Mouse (Mus musculus) heart, embryonic 10.5 days (tissue): Measurements from ENCODE around the gene Mad1l1. TPM values are rescaled to one million over a fixed set of nuclear protein-coding genes. Genes with fewer than 3 reads are reported as not detected.

Experiments
- DNase-seq: peaks from one replicate; pipeline ENCODE4 v3.0.0-alpha.2; 2017; ENCODE audit warnings: low spot score
- H3K27ac ChIP-seq: fragments of 300-500 bp; sonication (generic); 2 replicates; pipeline ENCODE4 v1.5.1; 2016; ENCODE audit warnings: mild to moderate bottlenecking
- H3K27me3 ChIP-seq: fragments of 300-500 bp; sonication (generic); 2 replicates; pipeline ENCODE4 v1.6.1; 2016; ENCODE audit warnings: mild to moderate bottlenecking; ENCODE audit not compliant: poor library complexity, insufficient read depth, severe bottlenecking
- H3K36me3 ChIP-seq: fragments of 300-500 bp; sonication (generic); 2 replicates; pipeline ENCODE4 v1.6.1; 2016; ENCODE audit warnings: mild to moderate bottlenecking, moderate library complexity
- H3K4me1 ChIP-seq: fragments of 300-500 bp; sonication (generic); 2 replicates; pipeline ENCODE4 v1.6.1; 2016; ENCODE audit warnings: mild to moderate bottlenecking
- H3K4me3 ChIP-seq: fragments of 300-500 bp; sonication (generic); 2 replicates; pipeline ENCODE4 v1.5.1; 2016; ENCODE audit warnings: mild to moderate bottlenecking, moderate library complexity
- H3K9me3 ChIP-seq: fragments of 300-500 bp; sonication (generic); 2 replicates; pipeline ENCODE4 v1.6.1; 2016; ENCODE audit warnings: mild to moderate bottlenecking, moderate library complexity
- WGBS: fragments of 180-500 bp; shearing (Covaris S2); methylation state at CpG from one replicate; pipeline ENCODE4 v1.1.7; 2016; 5-methylcytosine and 5-hydroxymethylcytosine counted together
- polyA plus RNA-seq: library from polyadenylated mRNA; unstranded; fragments of >200 nt; fragmentation: Nextera tagmentation; extraction: Ambion mirVana; gene quantifications from 2 replicates; pipeline ENCODE4 v1.2.1, GENCODE M21; 2016

The Mad1l1 gene
- polyA plus RNA-seq, 1 experiment from 2014 or later = 43.5 TPM

- DNase-seq = peak; percentile 83
- Histone ChIP-seq H3K4me1 (peaks cover 27% of the 10 kb centered on the region), H3K9me3 (no peaks in the 10 kb centered on the region), H3K4me3 (no peak overlapping the region; the same call in 1 of the 2 replicates), H3K27ac (peak overlapping the region; percentile 79), H3K27me3 (no peaks in the 10 kb centered on the region), H3K36me3 (peaks cover 82% of the 10 kb centered on the region)
- 51% methylated on average over 8 of the region's 8 CpGs for WGBS
Measured at GRCm38 (mm10) chr5:140306016-140306415, 15.3 kb downstream of the Mad1l1 start.

DNA sequence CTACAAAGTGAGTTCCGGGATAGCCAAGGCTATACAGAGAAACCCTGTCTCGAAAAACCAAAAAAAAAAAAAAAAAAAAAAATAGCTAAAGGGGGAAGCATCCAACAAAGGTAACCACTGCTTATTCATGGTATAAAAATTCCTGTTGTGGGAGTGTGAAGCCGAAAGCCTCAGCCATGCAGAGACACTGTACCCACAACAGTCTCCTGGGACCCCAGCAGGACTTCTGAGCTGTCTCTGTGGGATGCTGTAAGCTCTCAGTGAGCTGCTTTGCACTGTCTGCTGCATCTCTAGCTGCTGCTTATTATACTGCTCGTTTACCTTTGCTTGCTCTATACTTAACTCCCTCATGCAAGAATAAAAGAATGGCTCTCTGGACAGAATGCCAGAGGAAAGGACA is 23.1 kb downstream of the Mad1l1 start:
- H3K27me3 ChIP-seq = no peaks in the 10 kb centered on the region
- H3K36me3 ChIP-seq = peaks cover 77% of the 10 kb centered on the region
- DNase-seq = no peak
- 86% methylated on average over 4 of the region's 4 CpGs for WGBS
- no peaks in the 10 kb centered on the region for H3K9me3 ChIP-seq
- H3K27ac ChIP-seq = no peak overlapping the region
- no peak overlapping the region for H3K4me3 ChIP-seq
- no peaks in the 10 kb centered on the region for H3K4me1 ChIP-seq

- Histone ChIP-seq H3K9me3 (no peaks in the 10 kb centered on the region), H3K36me3 (peaks cover 73% of the 10 kb centered on the region), H3K27ac (no peak overlapping the region), H3K27me3 (no peaks in the 10 kb centered on the region), H3K4me3 (no peak overlapping the region), H3K4me1 (peaks cover 12% of the 10 kb centered on the region)
- no peak for DNase-seq
- WGBS = 77% methylated on average over 1 of the region's 1 CpGs
Measured at GRCm38 (mm10) chr5:140292152-140292551, 29.2 kb downstream of the Mad1l1 start.

DNA sequence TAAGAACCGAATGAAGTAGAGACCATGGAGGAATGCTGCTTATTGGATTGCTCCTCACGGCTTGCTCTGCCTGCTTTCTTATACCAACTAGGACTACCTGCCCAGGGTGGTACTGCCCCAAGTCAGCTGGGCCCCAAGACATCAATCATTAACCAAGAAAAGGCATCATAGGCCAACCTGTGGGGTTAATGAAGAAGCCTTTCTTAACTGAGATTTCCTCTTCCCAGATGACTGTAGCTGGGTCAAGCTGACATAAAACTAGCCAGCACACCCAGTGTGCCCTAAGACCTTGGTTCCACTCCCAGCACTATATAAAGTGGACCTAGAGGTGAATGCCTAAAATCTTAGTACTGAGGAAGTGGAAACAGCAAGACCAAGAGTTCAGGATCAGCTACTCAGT is 32.2 kb downstream of the Mad1l1 start:
- H3K4me3 ChIP-seq = no peak overlapping the region
- DNase-seq = no peak
- peaks cover 72% of the 10 kb centered on the region for H3K36me3 ChIP-seq
- no peaks in the 10 kb centered on the region for H3K9me3 ChIP-seq
- WGBS = 92% methylated on average over 2 of the region's 2 CpGs
- H3K27ac ChIP-seq = no peak overlapping the region
- H3K27me3 ChIP-seq = no peaks in the 10 kb centered on the region
- peaks cover 12% of the 10 kb centered on the region for H3K4me1 ChIP-seq

- DNase-seq = no peak
- Histone ChIP-seq H3K4me3 (no peak overlapping the region), H3K36me3 (peaks cover 68% of the 10 kb centered on the region), H3K27ac (no peak overlapping the region), H3K9me3 (no peaks in the 10 kb centered on the region), H3K4me1 (peaks cover 12% of the 10 kb centered on the region), H3K27me3 (no peaks in the 10 kb centered on the region)
- 86% methylated on average over 3 of the region's 3 CpGs for WGBS
Measured at GRCm38 (mm10) chr5:140288287-140288686, 33.1 kb downstream of the Mad1l1 start.

DNA sequence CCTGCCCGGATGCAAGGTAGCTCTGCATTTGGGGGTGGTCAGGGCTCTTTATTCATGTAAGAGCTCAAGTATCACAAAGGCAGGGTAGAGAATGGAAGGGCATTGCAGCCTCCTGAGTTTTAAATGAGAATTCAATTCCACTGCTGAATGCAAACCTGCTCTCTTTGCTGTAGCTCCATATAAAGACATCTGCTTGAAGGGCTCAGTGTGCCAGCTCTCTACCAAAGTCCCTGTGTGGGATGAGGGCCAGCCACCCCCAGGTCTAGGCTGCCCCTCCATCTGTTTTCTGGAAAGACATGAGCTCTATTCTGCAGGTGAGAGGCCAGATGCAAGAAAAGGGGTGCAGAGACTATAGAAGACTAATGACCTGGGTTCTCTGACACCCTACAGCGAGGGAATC is 36.6 kb downstream of the Mad1l1 start:
- H3K36me3 ChIP-seq = peaks cover 56% of the 10 kb centered on the region
- DNase-seq = no peak

GRCm38 (mm10) chr5:140284011-140284410 is 37.3 kb downstream of the Mad1l1 start:
- Histone ChIP-seq H3K4me1 (no peaks in the 10 kb centered on the region), H3K27ac (no peak overlapping the region), H3K36me3 (peaks cover 55% of the 10 kb centered on the region), H3K27me3 (no peaks in the 10 kb centered on the region), H3K4me3 (no peak overlapping the region), H3K9me3 (no peaks in the 10 kb centered on the region)
- 93% methylated on average over 2 of the region's 2 CpGs for WGBS
- DNase-seq = no peak

More for the DNA sequence above, 36.6 kb downstream of the Mad1l1 start:
- Histone ChIP-seq H3K9me3 (no peaks in the 10 kb centered on the region), H3K27me3 (no peaks in the 10 kb centered on the region), H3K27ac (no peak overlapping the region), H3K4me1 (no peaks in the 10 kb centered on the region), H3K4me3 (no peak overlapping the region)
- 75% methylated on average over 2 of the region's 2 CpGs for WGBS

DNA sequence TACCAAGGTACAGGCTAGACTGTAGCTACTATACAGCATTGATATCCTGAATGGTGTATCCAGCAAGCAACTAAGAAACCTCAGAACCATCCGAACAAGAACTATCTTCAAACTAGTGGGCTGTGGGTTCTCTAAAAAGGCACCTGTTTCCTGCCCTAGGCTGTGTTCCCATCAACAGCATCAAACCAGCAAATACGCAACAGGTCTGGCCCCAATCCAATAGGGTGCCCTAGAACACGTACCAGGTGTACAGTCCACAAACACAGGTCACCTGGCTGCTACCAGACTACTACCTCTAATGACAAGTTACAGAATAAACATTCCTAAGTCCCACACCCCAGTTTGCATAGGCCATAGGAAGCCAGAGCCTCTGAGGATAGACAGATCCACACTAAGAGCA is 38.5 kb downstream of the Mad1l1 start:
- Histone ChIP-seq H3K4me3 (no peak overlapping the region), H3K4me1 (no peaks in the 10 kb centered on the region), H3K36me3 (peaks cover 59% of the 10 kb centered on the region), H3K9me3 (no peaks in the 10 kb centered on the region), H3K27me3 (no peaks in the 10 kb centered on the region), H3K27ac (no peak overlapping the region)
- WGBS = 98% methylated on average over 3 of the region's 3 CpGs
- DNase-seq = no peak

DNA sequence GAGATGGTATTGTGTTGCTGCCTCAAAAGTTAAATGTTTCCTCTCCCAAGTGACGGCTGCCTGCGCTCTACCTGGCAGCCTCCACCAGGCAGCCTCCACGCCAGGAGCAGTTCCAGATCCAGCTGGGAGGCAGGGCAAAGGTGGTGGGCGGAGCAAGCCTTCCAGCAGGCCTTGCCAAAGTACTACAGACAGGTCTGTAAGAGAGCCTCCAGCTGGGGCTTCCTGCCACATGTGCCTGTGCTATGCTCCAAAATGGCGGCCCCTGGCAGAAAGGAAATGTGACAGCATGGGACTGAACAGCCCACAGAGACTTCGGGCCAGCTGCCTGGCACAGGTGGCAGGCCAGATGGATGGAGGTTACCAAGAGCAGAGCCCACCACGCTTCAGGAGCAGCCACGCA is 39.0 kb downstream of the Mad1l1 start:
- no peak overlapping the region for H3K27ac ChIP-seq
- no peaks in the 10 kb centered on the region for H3K4me1 ChIP-seq
- 86% methylated on average over 8 of the region's 8 CpGs for WGBS
- peaks cover 57% of the 10 kb centered on the region for H3K36me3 ChIP-seq
- no peak overlapping the region for H3K4me3 ChIP-seq
- no peaks in the 10 kb centered on the region for H3K27me3 ChIP-seq
- no peaks in the 10 kb centered on the region for H3K9me3 ChIP-seq
- no peak for DNase-seq

DNA sequence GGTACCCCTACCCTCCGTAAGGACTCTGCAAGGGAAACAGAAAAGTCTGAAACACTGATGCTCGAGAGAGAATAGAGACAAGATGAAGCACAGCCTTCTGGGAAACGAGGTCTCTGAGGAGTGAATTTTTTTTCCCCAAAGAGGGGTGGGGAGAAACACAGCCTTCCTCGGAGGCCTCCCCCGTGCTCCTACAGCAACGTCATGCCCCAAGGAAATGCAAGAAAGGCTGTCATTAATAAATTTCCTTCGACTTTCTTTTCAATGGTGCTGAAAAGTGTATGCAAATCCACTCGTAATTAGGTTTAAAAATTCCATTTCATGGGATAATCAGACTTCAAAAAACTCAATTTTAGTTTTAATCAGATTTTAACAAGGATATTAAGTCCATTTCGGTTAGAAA is 41.1 kb downstream of the Mad1l1 start:
- no peak for DNase-seq
- H3K27ac ChIP-seq = no peak overlapping the region
- H3K4me3 ChIP-seq = no peak overlapping the region
- no peaks in the 10 kb centered on the region for H3K9me3 ChIP-seq
- H3K4me1 ChIP-seq = no peaks in the 10 kb centered on the region
- 0 out of 2 replicates have a peak, but pooled peaks cover 6% of the 10 kb centered on the region for H3K27me3 ChIP-seq
- H3K36me3 ChIP-seq = peaks cover 44% of the 10 kb centered on the region
- 90% methylated on average over 9 of the region's 9 CpGs for WGBS

DNA sequence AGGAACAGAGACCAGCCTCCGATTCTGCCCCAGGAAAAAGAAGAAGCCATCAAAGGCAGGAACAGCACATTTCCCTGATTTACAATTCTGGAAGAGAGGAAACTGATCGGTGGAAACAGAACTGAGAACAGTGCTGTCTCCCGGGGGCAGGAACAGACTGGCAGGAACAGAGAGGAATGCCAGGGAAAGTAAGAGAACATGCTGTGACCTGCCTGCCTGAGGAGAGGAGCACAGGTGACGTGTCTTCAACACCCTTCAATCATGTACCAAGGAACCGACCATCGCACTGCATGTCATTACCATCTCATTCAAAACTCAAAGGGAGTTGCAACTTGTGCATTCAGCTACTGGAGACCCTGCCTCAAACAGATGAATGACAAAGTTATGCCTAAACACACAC is 44.6 kb downstream of the Mad1l1 start:
- Histone ChIP-seq H3K27me3 (0 out of 2 replicates have a peak, but pooled peaks cover 6% of the 10 kb centered on the region), H3K4me3 (no peak overlapping the region), H3K4me1 (no peaks in the 10 kb centered on the region), H3K27ac (no peak overlapping the region), H3K36me3 (peaks cover 22% of the 10 kb centered on the region), H3K9me3 (no peaks in the 10 kb centered on the region)
- no peak for DNase-seq
- 86% methylated on average over 6 of the region's 6 CpGs for WGBS

- Histone ChIP-seq H3K27ac (no peak overlapping the region), H3K4me1 (no peaks in the 10 kb centered on the region), H3K9me3 (no peaks in the 10 kb centered on the region), H3K36me3 (peaks cover 12% of the 10 kb centered on the region; the same call in 1 of the 2 replicates), H3K4me3 (no peak overlapping the region), H3K27me3 (peaks cover 28% of the 10 kb centered on the region)
- DNase-seq = no peak
- 84% methylated on average over 5 of the region's 5 CpGs for WGBS
Measured at GRCm38 (mm10) chr5:140270976-140271685, 50.2 kb downstream of the Mad1l1 start.

DNA sequence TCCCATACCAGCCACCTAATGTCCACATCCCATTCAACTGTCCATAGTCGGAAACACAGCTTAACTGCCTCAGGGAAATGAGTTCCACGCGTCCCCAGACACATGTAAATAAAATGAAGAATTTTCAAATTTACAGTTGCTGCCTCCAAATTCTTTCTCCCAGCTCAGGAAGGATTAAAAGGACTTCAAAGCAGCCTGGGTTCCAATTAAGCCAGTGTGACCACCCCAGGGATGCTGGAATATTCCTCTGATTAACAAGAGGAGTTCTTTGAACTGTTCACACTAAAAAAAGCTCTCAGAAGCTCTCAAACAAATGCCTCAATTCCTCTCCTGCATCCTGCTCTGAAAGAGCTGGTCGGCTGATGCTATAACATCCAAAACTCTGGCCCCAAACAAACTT is 53.0 kb downstream of the Mad1l1 start:
- no peak overlapping the region for H3K4me3 ChIP-seq
- H3K27ac ChIP-seq = no peak overlapping the region
- DNase-seq = no peak
- H3K9me3 ChIP-seq = no peaks in the 10 kb centered on the region
- peaks cover 22% of the 10 kb centered on the region for H3K4me1 ChIP-seq
- 84% methylated on average over 4 of the region's 4 CpGs for WGBS
- peaks cover 12% of the 10 kb centered on the region; the same call in 1 of the 2 replicates for H3K36me3 ChIP-seq
- H3K27me3 ChIP-seq = peaks cover 37% of the 10 kb centered on the region

DNA sequence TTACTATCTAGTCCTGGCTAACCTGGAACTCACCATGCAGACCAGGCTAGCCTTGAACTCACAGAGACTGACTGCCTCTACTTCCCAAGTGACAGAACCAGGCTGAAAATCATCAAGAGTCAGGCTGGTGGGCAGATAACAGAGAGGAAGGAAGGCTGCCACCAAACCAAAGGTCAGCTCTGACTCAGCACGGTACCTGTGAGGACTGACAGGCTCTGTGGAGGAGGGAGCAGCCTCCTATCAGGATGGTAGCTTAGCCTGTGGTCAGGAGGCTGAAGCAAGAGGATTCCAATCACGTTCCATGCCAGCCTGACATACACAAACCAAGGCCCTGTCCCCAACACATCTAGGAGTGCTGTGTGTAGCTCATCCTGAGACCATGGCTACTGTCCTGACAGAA is 54.3 kb downstream of the Mad1l1 start:
- WGBS = 70% methylated on average over 2 of the region's 2 CpGs

More for the DNA sequence above, 54.3 kb downstream of the Mad1l1 start:
- no peak overlapping the region for H3K27ac ChIP-seq
- H3K36me3 ChIP-seq = peaks cover 11% of the 10 kb centered on the region; the same call in 1 of the 2 replicates
- DNase-seq = no peak
- no peaks in the 10 kb centered on the region for H3K9me3 ChIP-seq
- peaks cover 22% of the 10 kb centered on the region for H3K4me1 ChIP-seq
- peaks cover 50% of the 10 kb centered on the region for H3K27me3 ChIP-seq
- H3K4me3 ChIP-seq = no peak overlapping the region
